Mouse (Mus musculus): ENCODE data around the gene Mbd4. TPM values are rescaled to one million over a fixed set of nuclear protein-coding genes. Genes with fewer than 3 reads are reported as not detected.
A peak's percentile ranks its signal among the peaks of the same experiment; 100 is the strongest.

The Mbd4 gene
- polyA plus RNA-seq, 1 experiment from 2014 or later, result 10.9 TPM

DNA sequence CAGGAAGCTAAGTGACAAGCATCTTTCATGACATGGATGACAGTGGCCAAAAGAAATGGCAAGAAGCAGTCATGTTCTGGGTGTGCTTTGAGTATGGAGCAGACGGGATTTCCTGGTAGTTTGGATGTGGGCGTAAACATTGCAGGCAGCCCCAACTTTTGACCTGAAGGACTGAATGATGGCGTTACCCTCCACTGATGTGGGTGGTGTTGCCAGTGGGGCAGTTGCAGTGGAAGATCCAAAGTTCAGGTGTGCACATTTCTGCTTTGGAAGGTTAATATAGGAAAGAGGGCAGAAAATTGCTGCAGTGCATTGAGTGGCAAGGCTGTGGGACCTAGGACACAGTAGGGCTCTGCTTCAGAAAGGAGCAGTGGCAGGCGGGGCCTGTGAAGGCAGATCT is 12.1 kb upstream of the Mbd4 start:
- Histone ChIP-seq H3K27ac (no peak overlapping the region), H3K4me2 (ENCODE audit: low read length) (no peak overlapping the region), H3K9me3 (replicated peaks; ENCODE audit: low read length) (no peaks in the 10 kb centered on the region), H3K36me3 (ENCODE audit: insufficient read depth, low read length) (no peaks in the 10 kb centered on the region), H3K4me1 (replicated peaks; ENCODE audit: insufficient read depth, low read length) (0 out of 2 replicates have a peak, but pooled peaks cover 2% of the 10 kb centered on the region), H3K9ac (ENCODE audit: low read depth, low read length) (no peak overlapping the region), H3K4me3 (replicated peaks; ENCODE audit: low read depth, low read length) (no peak overlapping the region), H3K27me3 (ENCODE audit: insufficient read depth, low read length) (no peaks in the 10 kb centered on the region)
- ATAC-seq (replicated peaks; ENCODE audit: low FRiP score, low read depth), result no peak
- no peak for DNase-seq (ENCODE audit: low spot score)
- TF ChIP-seq CTCF (IDR thresholded peaks at IDR 0.05; ENCODE audit: low read depth), result no peak
- 93% methylated on average over 4 of the region's 4 CpGs for WGBS

GRCm38 (mm10) chr6:115863340-115863841 is 10.2 kb upstream of the Mbd4 start:
- Histone ChIP-seq H3K9ac (ENCODE audit: low read depth, low read length) (no peak overlapping the region), H3K36me3 (ENCODE audit: insufficient read depth, low read length) (no peaks in the 10 kb centered on the region), H3K27ac (peak overlapping the region; percentile 65), H3K9me3 (replicated peaks; ENCODE audit: low read length) (no peaks in the 10 kb centered on the region), H3K4me3 (replicated peaks; ENCODE audit: low read depth, low read length) (no peak overlapping the region), H3K27me3 (ENCODE audit: insufficient read depth, low read length) (no peaks in the 10 kb centered on the region), H3K4me2 (ENCODE audit: low read length) (no peak overlapping the region), H3K4me1 (replicated peaks; ENCODE audit: insufficient read depth, low read length) (peaks cover 11% of the 10 kb centered on the region; the same call in 1 of the 2 replicates)
- 55% methylated on average over 7 of the region's 7 CpGs for WGBS
- DNase-seq (ENCODE audit: low spot score), result peak; percentile 79
- no peak for TF ChIP-seq CTCF (IDR thresholded peaks at IDR 0.05; ENCODE audit: low read depth)
- ATAC-seq (replicated peaks; ENCODE audit: low FRiP score, low read depth), result 0 out of 2 replicates have a peak, but pooled peaks have one; percentile 6

GRCm38 (mm10) chr6:115860027-115860556 is 6.9 kb upstream of the Mbd4 start:
- no peak overlapping the region for H3K27ac ChIP-seq
- no peaks in the 10 kb centered on the region for H3K27me3 ChIP-seq (ENCODE audit: insufficient read depth, low read length)
- no peak for TF ChIP-seq CTCF (IDR thresholded peaks at IDR 0.05; ENCODE audit: low read depth)
- no peak overlapping the region for H3K4me3 ChIP-seq (replicated peaks; ENCODE audit: low read depth, low read length)
- ATAC-seq (replicated peaks; ENCODE audit: low FRiP score, low read depth) (no peak), DNase-seq (ENCODE audit: low spot score) (peak; percentile 21)
- no peaks in the 10 kb centered on the region for H3K9me3 ChIP-seq (replicated peaks; ENCODE audit: low read length)
- H3K4me1 ChIP-seq (replicated peaks; ENCODE audit: insufficient read depth, low read length), result peaks cover 11% of the 10 kb centered on the region; the same call in 1 of the 2 replicates
- H3K4me2 ChIP-seq (ENCODE audit: low read length), result no peak overlapping the region
- no peaks in the 10 kb centered on the region for H3K36me3 ChIP-seq (ENCODE audit: insufficient read depth, low read length)
- 43% methylated on average over 7 of the region's 7 CpGs for WGBS
- no peak overlapping the region for H3K9ac ChIP-seq (ENCODE audit: low read depth, low read length)

- WGBS, result 35% methylated on average over 4 of the region's 4 CpGs
- Histone ChIP-seq H3K4me2 (ENCODE audit: low read length) (no peak overlapping the region), H3K4me1 (replicated peaks; ENCODE audit: insufficient read depth, low read length) (peaks cover 11% of the 10 kb centered on the region; the same call in 1 of the 2 replicates), H3K27ac (0 out of 2 replicates have a peak overlapping the region, but pooled peaks have one; percentile 2), H3K9me3 (replicated peaks; ENCODE audit: low read length) (no peaks in the 10 kb centered on the region), H3K27me3 (ENCODE audit: insufficient read depth, low read length) (no peaks in the 10 kb centered on the region), H3K9ac (ENCODE audit: low read depth, low read length) (no peak overlapping the region), H3K4me3 (replicated peaks; ENCODE audit: low read depth, low read length) (no peak overlapping the region), H3K36me3 (ENCODE audit: insufficient read depth, low read length) (no peaks in the 10 kb centered on the region)
- ATAC-seq (replicated peaks; ENCODE audit: low FRiP score, low read depth) (no peak), DNase-seq (ENCODE audit: low spot score) (no peak)
- TF ChIP-seq CTCF (IDR thresholded peaks at IDR 0.05; ENCODE audit: low read depth), result no peak
These were observed 6.1 kb upstream of the Mbd4 start for GRCm38 (mm10) chr6:115859258-115859657.

DNA sequence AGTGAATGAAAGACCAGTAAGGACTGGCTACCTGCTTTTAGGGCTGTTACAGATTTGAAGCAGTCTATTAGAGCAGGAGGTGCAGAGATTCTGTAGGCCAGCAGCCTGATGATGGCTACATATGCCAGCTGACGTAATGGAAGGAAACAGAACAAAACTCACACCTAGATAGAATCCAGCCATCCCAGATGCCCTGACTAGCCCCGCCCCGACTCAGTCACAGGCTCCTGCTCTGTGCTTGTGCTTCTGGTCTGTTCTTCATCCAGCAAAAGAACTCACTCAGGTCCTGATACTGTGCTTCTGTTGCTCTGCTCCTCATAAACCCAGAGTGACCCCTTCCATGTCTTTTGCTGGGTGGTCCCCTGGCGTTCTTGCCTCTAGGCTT is 3.2 kb upstream of the Mbd4 start:
- ATAC-seq (replicated peaks; ENCODE audit: low FRiP score, low read depth) (no peak), DNase-seq (ENCODE audit: low spot score) (peak; percentile 10)
- Histone ChIP-seq H3K27ac (0 out of 2 replicates have a peak overlapping the region, but pooled peaks have one; percentile 2), H3K36me3 (ENCODE audit: insufficient read depth, low read length) (no peaks in the 10 kb centered on the region), H3K4me2 (ENCODE audit: low read length) (no peak overlapping the region), H3K9ac (ENCODE audit: low read depth, low read length) (no peak overlapping the region), H3K27me3 (ENCODE audit: insufficient read depth, low read length) (no peaks in the 10 kb centered on the region), H3K4me1 (replicated peaks; ENCODE audit: insufficient read depth, low read length) (peaks cover 11% of the 10 kb centered on the region; the same call in 1 of the 2 replicates), H3K9me3 (replicated peaks; ENCODE audit: low read length) (no peaks in the 10 kb centered on the region), H3K4me3 (replicated peaks; ENCODE audit: low read depth, low read length) (no peak overlapping the region)
- 71% methylated on average over 4 of the region's 4 CpGs for WGBS
- TF ChIP-seq CTCF (IDR thresholded peaks at IDR 0.05; ENCODE audit: low read depth), result no peak

GRCm38 (mm10) chr6:115855733-115856360 is 2.7 kb upstream of the Mbd4 start:
- no peak overlapping the region for H3K4me2 ChIP-seq (ENCODE audit: low read length)
- no peak overlapping the region for H3K4me3 ChIP-seq (replicated peaks; ENCODE audit: low read depth, low read length)
- no peaks in the 10 kb centered on the region for H3K9me3 ChIP-seq (replicated peaks; ENCODE audit: low read length)
- 0 out of 2 replicates have a peak overlapping the region, but pooled peaks have one; percentile 2 for H3K27ac ChIP-seq
- TF ChIP-seq CTCF (IDR thresholded peaks at IDR 0.05; ENCODE audit: low read depth), result no peak
- 70% methylated on average over 3 of the region's 3 CpGs for WGBS
- DNase-seq (ENCODE audit: low spot score), result no peak
- no peaks in the 10 kb centered on the region for H3K36me3 ChIP-seq (ENCODE audit: insufficient read depth, low read length)
- H3K4me1 ChIP-seq (replicated peaks; ENCODE audit: insufficient read depth, low read length), result peaks cover 11% of the 10 kb centered on the region; the same call in 1 of the 2 replicates
- no peaks in the 10 kb centered on the region for H3K27me3 ChIP-seq (ENCODE audit: insufficient read depth, low read length)
- ATAC-seq (replicated peaks; ENCODE audit: low FRiP score, low read depth), result no peak
- no peak overlapping the region for H3K9ac ChIP-seq (ENCODE audit: low read depth, low read length)

All from kidney, postnatal 0 days (tissue).